Mouse (Mus musculus): ENCODE data around the gene Mark2.
"Not testable (repeated sequence)": the region's sequence is repeated elsewhere in the genome, so short reads cannot be mapped to it uniquely, and the experiment has no call there.

Gene Mark2

GRCm38 (mm10) chr19:7341512-7342397, at the start of gene Mark2:
Gene Mark2, minus strand, starts transcription at chr19:7341860.
- peak; percentile 98 to 100 for DNase-seq (ENCODE audit: low spot score in 2 of 2)

DNA sequence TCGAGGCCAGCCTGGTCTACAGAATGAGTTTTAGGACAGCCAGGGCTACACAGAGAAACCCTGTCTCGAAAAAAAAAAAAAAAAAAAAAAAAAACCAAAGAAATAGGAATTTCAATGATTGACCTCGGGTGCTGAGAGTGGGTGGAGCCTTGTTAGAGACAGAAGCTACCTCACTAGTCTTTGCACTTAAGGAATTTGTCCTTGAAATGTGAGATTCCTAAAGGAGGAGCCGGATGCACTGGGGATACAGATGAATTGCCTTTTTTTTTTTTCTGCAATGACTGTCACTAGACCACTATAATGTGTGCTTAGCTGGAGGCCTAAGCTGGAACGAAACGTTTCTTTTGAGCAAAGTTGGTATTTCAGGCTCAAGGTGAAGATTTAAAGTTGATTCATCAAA, 46.8 kb upstream of the Mark2 start:
- DNase-seq (ENCODE audit: low spot score in 2 of 2), result no peak

GRCm38 (mm10) chr19:7386042-7386441, 44.4 kb upstream of the Mark2 start:
- no peak for DNase-seq (ENCODE audit: low spot score in 2 of 2)

GRCm38 (mm10) chr19:7382903-7383865, 41.5 kb upstream of the Mark2 start, which contains the start of gene Spindoc:
Gene Spindoc, minus strand, starts transcription at chr19:7382994.
- DNase-seq (ENCODE audit: low spot score in 2 of 2), result peak; percentile 98 to 100

GRCm38 (mm10) chr19:7382248-7382902, 40.7 kb upstream of the Mark2 start:
- peak in 1 of 2 experiments; percentile 60 for DNase-seq (ENCODE audit: low spot score in 2 of 2)

DNA sequence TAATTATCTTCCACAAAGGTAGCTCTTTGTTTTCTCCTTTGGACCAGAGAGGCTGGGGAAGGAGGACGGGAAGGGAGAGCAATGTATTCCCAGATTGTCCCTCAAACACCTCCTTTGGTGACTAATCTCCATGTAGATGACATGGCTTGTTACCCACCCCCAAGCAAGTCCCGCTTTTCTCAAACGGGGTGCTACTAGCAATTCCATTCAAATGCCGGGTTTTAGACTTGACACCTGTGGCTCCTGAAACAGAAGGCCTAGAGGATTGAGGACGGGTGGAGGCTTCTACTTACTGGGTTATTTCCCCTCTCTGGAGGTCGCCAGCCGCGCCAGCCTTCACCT, 40.2 kb upstream of the Mark2 start:
- DNase-seq (ENCODE audit: low spot score in 2 of 2), result no peak

DNA sequence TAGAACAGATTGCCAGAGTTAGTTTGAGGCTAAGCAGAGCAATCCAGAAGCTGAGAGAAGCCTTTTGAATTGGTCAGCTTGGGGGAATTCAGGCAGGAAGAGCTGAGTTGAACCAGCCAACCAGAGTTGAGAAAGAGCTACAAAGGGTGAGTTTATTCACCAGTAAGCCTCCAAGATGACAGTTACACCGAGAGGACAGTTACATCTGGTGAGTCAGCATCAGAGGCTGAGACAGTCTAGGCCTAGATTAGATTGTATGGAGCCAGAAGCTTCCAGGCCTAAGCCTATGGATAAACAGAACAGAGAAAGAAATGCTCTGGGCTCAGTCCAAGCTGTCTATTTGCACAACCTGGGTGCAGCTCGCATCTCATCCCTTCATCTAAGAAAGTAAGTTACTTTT, 36.0 kb upstream of the Mark2 start:
- no peak for DNase-seq (ENCODE audit: low spot score in 2 of 2)

DNA sequence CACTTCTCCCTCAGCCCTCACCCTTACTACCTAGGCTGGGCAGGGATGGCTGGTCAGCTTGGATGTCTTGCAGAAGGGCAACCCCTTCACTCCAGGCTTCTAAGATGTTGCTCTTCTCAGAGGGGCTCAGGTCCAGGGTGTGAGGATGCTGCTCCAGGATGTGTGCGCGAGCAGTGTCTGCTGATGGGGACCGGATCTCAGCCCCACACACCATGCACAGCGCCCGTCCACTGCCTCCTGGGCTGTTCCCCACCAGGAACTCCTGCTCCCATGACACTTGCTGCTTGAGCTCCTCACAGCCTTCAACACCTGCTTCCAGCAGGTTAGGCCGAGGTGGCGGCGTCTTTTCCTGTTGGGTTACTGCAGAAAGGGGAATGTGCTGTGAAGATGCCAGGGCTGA, 32.8 kb upstream of the Mark2 start:
- DNase-seq (ENCODE audit: low spot score in 2 of 2), result no peak

DNA sequence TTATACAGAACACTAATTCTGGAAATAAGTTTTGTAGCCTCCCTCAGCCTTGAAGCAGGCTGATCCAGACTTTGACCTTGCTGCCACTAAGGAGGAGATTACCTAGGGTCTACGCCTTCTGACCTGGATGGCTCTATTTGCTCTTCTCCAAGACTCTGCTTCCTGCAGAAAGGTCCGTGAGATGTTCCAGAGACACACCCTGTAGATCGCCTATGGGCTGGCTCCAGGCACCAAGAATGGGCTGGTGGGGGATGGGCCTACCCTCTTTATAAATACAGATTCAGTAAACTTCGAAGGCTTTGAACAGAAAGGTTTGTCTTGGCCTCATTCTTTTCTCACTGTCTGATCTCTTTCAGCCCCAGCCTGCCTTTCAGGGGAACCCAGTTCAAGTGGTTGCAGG, 27.8 kb upstream of the Mark2 start:
- DNase-seq (ENCODE audit: low spot score in 2 of 2), result not testable (repeated sequence)

GRCm38 (mm10) chr19:7353636-7354035, 12.0 kb upstream of the Mark2 start:
- no peak for DNase-seq (ENCODE audit: low spot score in 2 of 2)

- DNase-seq (ENCODE audit: low spot score in 2 of 2), result no peak
Measured at GRCm38 (mm10) chr19:7352809-7353495, 11.3 kb upstream of the Mark2 start.

- no peak for DNase-seq (ENCODE audit: low spot score in 2 of 2)
Measured at GRCm38 (mm10) chr19:7349993-7350392, 8.3 kb upstream of the Mark2 start.

GRCm38 (mm10) chr19:7345235-7345755, 3.6 kb upstream of the Mark2 start:
- peak; percentile 12 to 26 for DNase-seq (ENCODE audit: low spot score in 2 of 2)

GRCm38 (mm10) chr19:7342646-7343045, 986 bp upstream of the Mark2 start:
- DNase-seq (ENCODE audit: low spot score in 2 of 2), result no peak

DNA sequence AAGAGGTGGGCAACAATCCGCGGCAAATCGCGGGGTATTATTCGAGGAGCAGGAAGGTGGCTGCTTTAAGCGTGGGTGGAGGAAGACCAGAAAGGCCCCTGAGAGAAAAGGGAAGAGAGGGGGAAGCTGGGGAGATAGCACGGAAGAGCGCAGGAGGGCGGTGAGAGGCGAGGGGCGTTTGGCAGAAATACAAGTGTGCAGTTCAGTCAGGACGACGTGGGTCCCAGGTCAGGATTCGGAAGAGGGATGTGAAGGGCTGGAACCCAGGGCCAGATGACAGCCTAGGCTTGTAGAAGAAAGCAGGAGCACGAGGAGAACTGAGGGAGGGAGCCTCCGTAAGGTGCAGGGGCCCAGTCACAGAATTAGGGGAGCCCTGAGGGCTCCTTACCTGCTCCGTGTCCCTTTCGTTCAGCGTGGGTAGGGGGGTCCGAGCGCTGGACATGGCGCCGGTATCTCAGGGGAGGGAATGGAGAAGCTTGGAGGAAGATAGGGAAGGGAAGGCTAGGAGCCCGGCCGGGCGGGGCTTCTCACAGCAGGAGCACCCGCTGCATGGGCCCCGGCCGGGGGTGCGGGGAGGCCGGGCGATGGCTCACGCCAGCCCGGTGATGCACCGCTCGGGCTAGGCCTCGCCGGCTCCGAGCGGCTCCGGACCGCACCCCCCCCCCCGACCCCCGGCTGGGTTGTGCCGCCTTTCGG, 732 bp downstream of the Mark2 start:
- peak in 1 of 2 experiments; percentile 48 for DNase-seq (ENCODE audit: low spot score in 2 of 2)

DNA sequence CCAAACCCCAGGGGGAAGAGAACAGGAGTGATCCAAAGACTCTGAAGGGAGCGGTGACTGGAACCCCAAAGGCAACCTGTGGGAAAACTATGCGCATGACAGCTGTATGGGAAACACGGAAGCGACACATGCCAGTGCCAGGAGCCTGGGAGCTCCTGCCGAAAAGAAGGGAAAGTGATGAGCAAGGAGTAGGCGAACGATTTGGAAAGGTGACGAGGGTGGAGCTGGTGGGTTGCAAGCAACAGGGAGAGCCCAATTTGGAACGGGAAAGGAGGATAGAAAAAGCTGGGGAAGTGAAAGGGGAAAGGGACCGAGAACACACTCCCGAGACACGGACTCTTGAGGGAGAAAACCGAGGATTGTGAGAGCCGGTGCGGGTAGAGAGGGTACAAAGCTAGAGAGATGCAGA, 1.3 kb downstream of the Mark2 start:
- peak; percentile 16 to 38 for DNase-seq (ENCODE audit: low spot score in 2 of 2)

- DNase-seq (ENCODE audit: low spot score in 2 of 2), result no peak
Measured at GRCm38 (mm10) chr19:7339867-7340266, 1.8 kb downstream of the Mark2 start.

- peak in 1 of 2 experiments; percentile 26 for DNase-seq (ENCODE audit: low spot score in 2 of 2)
Measured at GRCm38 (mm10) chr19:7339026-7339425, 2.6 kb downstream of the Mark2 start.

DNA sequence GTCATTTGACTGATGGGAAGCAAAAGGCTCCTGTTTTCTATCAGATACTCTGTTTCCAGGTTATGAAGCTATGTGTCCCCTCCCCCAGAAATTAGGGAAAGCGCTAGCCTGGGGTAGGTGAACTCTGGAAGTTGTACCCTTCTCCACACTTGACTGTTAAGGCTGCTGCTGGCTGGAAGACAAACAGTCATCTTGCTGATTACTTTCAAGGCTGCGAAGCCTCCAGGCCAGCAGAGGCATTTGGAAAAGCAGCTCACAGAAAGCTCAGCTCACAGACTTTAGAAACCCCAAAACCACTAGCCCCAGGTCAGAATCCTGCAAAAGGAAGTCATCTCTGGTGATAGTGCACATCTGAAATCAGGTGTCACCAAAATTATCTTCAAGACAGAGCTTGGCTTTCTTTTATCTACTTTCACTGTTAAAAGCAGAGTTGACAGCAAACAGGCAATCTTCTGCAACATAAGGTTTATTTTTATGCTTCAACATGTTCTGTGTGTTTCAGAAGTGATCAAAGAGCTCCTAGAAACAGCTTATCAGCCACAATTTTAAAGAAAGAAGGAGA, 3.8 kb downstream of the Mark2 start:
- no peak for DNase-seq (ENCODE audit: low spot score in 2 of 2)

DNA sequence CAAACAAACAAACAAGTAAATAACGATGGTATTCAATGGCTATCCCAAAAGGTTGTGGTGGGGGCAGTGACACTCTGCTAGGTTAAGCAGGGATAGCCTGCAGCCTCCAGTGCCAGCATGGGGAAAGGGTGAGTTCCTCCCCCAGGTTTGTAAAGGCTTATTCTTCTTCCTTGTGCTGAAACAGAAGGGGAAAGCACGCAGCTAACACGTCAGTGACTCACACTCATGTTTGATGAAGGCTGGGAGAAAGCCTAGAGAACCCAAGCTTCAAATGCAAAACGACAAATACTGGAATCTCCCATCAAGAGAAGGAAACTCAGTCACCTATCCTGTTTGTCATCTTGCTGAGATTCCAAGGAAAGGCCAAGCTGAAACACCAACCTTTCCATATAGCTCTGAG, 6.0 kb downstream of the Mark2 start:
- DNase-seq (ENCODE audit: low spot score in 2 of 2), result no peak

All from spleen, postnatal 10 days (tissue).